Mouse (Mus musculus): ENCODE data around the gene Rln3. TPM values are rescaled to one million over a fixed set of nuclear protein-coding genes. Genes with fewer than 3 reads are reported as not detected.
A peak's percentile ranks its signal among the peaks of the same experiment; 100 is the strongest.

Gene Rln3
- total RNA-seq (2021): not detected

DNA sequence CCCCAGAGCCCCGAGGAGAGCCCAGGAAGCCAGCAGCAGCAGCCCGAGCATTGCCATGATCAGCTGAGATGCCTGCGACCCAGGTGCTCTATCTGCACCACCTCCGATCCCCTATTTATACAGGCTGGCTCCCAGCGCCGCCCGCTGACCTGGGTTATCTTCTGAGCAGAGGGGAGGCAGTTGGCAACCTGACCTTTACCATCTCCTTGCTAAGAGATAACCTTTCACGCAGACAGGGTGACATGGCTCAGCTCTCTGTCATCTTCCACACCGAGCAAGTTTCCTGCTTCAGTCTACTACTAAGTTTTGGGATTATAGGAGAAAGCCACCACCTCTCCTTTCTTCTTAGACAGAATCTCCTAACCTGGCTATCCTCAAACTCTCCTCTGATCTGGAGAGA lies at the start of gene Rln3:
Gene Rln3, minus strand, starts transcription at position 101 of the 400 bp plus-strand sequence.
- no peak for DNase-seq (ENCODE audit: extremely low spot score in 1 of 2, low spot score in 2 of 2)
- intact Hi-C loops (cut with DNase I): no loop called here

DNA sequence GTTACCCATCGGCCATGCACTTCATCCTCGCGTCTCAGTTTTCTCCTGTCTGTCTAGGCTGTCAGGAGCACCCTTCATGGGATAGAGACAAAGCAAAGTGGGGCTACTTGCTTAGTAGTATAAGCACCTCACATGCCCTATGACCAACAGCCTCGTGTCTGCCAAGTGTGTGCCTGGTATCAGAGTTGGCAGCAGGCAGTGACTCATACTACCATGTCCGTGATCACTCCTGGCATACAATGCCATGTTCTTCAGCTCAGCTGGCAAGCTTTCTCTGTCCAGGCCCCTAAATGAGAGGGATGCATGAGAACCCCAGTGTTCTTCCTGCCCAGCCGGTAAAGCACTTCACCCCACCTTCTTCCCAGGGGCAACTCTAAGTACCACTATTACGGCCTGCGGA lies 45.8 kb upstream of the Rln3 start:
- no peak for DNase-seq (ENCODE audit: extremely low spot score in 1 of 2, low spot score in 2 of 2)
- intact Hi-C loops (cut with DNase I): no loop called here

DNA sequence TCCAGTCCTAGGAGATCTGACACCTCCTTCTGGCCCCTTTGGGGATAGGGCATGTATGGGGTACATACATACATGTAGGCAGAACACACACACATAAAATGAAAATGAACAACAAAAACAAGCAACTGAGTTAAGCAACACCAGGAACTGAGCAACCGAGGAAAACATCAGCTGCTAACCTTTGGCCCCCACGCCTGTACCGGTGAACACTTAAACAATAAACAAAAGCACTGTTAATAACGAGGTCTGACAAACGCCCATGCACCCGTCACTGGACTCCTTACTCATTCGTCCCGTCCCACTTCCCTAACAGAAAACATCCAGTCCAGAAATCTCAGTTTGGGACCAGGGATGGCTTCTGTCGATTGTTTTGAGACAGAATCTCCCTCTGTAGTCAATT lies 44.5 kb upstream of the Rln3 start:
- intact Hi-C loops (cut with DNase I): no loop called here
- no peak for DNase-seq (ENCODE audit: extremely low spot score in 1 of 2, low spot score in 2 of 2)

DNA sequence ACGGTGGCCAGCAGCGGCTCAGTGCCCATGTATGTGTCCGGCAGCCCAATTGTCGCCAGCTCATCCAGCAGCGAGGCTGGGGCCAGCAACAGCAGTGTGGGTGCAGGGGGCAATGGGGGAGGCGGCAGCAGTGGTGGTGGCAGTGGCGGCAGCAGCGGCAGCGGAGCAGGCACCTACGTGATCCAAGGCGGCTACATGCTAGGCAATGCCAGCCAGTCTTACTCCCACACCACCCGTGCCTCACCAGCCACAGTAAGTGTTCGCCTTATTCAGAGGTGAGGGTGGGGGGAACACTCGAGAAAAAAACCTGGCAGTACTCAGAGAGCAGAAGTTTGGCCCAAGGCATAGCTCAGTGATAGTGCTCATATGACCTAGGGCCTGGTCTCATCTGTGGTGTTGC lies 43.0 kb upstream of the Rln3 start:
- intact Hi-C loops (cut with DNase I): no loop called here
- no peak for DNase-seq (ENCODE audit: extremely low spot score in 1 of 2, low spot score in 2 of 2)

DNA sequence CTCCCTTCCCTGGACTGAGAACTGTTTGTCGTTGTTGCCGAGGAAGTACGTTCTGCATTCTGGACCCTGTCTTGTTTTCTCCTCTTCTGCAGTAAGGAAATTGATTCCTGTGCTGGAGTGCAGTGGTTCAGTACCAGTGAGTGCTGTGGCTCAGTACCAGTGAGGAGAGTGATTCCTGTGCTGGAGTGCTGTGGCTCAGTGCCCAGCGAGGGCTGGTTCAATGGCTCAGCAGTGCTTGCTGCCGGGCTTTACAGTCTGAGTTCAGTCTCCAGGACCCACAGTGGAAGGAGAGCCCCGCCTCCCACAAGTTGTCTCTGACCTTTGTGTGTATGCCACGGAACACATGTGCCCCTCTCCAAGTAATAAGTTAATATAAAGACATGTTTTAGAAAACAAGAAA lies 42.4 kb upstream of the Rln3 start:
- intact Hi-C loops (cut with DNase I): no loop called here

DNA sequence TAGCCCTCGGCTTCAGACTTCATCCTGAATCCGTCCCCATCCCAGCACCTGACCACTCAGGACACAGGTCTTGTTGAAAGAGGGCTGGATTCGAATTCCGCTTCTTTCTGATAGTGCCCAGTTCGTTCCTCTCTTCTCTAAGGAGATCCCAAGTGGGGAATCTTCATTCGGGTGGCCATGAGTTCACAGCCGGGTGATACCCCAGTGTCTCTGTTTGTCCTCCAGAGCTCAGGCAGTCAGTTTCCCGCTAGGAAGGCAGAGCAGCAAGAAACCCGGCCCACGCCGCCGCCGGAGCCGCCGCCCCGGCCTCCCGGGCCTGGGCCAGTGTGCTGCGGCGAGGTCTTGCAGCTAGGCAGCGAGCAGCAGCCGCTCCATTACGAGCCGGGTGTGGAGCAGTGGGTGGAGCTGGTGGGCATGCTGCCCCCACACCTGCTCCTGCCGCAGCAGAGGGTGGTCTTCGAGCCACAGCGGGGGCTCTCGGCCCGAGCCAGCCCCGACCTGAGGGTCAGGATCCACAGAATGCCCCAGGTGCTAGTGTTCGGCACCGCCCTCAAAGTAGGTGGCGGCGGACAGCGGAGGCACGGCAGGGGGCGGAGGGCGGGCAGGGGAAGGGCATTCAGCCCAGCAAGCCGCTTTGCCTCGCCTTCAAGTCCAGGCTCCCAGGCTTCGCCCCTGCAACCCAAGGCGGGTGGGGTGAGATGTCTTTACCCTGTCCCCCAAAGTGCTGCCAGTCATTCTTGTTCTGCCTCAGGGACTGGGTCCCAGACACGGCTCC lies 39.7 kb upstream of the Rln3 start:
- DNase-seq (ENCODE audit: extremely low spot score in 1 of 2, low spot score in 2 of 2): no peak
- intact Hi-C loops (cut with DNase I): no loop called here

More for the DNA sequence above, 42.4 kb upstream of the Rln3 start:
- DNase-seq (ENCODE audit: extremely low spot score in 1 of 2, low spot score in 2 of 2): no peak

DNA sequence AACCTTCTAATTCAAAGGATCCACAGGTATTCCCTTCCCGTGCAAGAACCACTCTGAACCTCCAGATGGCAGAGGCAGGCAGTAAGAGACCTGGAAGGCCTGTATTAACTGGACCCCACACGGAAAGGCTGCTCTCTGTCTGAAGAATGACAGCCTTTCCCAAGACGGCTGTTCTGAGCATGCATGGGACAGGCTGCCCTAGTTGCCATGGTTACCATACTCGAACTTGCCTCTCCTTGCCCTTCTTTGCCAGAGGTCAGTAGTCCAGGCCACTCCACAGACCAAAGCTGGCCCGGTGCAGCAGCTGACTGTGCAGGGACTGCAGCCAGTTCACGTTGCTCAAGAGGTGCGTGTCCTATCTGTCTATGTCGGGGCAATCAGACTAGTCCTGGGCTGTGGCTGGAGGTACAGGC lies 39.0 kb upstream of the Rln3 start:
- intact Hi-C loops (cut with DNase I): no loop called here
- no peak for DNase-seq (ENCODE audit: extremely low spot score in 1 of 2, low spot score in 2 of 2)

DNA sequence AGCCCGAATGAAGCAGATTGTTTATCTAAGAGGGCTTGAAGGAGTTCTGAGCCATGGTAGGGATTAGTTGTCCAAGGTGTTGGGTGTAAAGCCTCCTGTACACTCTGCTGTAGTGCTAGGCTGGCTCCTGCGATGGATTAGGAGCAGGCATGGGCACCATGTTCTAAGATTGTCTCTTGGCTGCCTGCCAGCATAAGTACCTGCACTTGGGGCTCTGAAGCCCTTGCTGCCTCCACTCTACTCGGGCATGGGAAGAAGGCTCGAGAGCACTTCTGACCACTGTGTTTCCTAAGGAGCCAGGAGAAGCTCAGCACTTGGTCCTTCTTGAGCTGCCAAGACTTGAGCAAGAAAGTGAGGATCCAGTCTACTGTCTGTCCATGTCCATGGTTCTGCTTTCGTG lies 34.4 kb upstream of the Rln3 start:
- intact Hi-C loops (cut with DNase I): no loop called here
- DNase-seq (ENCODE audit: extremely low spot score in 1 of 2, low spot score in 2 of 2): no peak

DNA sequence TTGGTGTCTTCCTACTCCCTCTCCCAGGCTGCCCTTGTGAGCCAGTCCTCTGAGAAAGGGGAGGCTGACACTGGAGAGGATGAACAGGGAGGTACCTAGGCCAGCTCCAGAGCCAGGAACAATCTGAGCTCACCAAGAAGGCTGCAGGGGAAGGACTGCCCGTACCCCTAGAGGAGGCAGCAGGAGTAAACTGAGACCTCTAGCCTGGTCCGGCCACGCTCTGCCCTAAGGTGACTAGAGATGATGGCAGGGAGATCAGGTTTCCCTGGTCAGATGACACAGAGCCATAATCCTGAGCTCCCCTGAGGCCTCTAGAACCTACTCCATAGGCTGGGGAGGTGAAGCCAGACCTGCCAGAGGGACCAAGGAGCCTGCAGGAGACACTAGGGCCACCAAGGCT lies 32.0 kb upstream of the Rln3 start:
- intact Hi-C loops (cut with DNase I): no loop called here
- no peak for DNase-seq (ENCODE audit: extremely low spot score in 1 of 2, low spot score in 2 of 2)

DNA sequence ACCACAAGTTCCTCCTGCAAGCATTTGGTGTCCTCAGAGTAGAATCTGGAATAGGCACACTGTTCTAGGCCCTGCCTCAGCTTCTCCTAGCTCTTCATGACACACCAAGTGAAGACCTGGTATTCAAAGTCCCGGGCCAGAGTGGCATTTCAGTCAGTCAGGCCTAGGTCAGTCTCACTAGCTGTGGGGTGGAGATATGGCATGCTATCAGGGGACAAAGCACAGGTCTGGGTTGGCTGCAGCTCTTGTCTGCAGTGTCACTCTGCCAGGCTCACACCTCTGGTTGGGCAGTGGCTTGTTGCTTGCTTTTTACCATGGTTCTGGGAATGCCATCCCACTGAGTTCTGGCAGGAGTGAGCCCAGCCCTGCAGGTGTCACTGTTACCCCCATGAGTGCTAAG lies 31.6 kb upstream of the Rln3 start:
- DNase-seq (ENCODE audit: extremely low spot score in 1 of 2, low spot score in 2 of 2): no peak
- intact Hi-C loops (cut with DNase I): no loop called here

DNA sequence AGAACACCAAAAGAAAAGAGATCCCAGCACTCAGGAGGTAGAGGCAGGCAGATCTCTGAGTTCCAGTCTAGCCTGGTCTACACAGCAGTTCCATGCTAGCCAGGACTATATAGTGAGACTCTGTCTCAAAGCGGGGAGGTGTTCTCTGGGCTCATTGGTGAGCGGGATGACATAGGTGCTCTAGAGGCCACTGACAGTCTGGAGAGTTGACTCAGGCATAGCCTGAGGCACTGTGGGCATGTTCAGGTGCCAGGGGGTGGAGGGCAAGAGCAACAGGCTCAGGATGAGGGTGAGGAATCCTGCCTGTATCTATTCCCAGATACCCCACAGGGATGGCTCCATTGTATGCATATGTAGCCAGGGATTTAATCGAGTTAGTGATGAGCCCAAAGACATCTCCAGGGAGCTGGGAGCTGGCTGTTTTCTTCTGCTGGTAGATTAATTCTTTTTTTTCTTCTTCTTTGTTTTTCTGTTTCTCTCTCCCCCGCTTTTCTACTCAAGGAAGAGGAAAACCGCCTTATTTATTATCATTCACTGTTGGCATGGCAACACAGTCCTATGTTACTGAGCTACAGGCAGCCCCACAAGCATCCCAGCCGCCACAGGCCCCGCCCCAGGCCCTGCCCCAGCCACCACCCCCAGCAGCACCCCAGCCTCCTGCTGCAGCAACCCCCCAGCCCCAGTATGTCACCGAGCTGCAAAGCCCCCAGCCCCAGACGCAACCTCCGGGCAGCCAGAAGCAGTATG lies 28.6 kb upstream of the Rln3 start:
- no peak for DNase-seq (ENCODE audit: extremely low spot score in 1 of 2, low spot score in 2 of 2)
- intact Hi-C loops (cut with DNase I): no loop called here

DNA sequence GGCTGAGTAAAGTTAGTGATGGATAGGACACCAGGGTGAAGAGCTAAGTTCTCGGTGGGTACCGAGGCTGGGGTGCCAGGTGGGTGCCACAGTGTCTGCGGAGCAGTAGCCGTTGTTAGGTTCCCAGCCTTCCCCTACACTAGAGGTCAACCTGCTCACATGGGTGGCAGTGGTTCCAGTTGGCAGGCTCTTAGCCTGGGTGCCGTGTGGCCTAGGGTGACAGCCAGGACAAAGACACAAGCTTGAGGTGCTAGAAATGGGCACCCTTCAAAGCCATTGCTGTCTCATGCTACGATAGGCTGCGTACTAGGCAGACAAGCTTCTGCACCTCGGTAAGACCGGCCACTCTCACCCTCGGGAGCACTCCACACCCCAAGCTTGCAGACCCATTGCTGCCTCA lies 27.5 kb upstream of the Rln3 start:
- intact Hi-C loops (cut with DNase I): no loop called here

DNA sequence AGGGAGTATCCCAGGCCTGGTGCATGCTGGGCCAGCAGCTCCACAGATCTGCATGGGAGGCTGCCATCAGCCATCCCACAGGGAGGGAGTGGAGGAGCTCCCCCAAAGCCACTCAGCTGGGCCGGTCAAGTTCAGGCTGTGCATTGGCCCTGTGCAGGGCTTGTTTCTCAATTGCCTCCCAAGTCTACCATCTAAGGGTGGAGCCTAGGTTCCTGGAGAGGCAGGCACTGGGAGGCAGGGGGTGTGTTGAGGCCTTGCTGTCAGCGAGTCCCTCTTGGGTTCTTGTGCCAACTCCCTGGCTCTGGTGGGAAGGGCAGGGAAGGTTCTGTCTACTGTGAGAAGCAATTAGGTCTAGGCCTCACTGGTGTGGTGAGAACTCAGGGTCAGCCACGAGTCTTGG lies 27.1 kb upstream of the Rln3 start:
- intact Hi-C loops (cut with DNase I): no loop called here

More for the DNA sequence above, 27.5 kb upstream of the Rln3 start:
- DNase-seq (ENCODE audit: extremely low spot score in 1 of 2, low spot score in 2 of 2): no peak

DNA sequence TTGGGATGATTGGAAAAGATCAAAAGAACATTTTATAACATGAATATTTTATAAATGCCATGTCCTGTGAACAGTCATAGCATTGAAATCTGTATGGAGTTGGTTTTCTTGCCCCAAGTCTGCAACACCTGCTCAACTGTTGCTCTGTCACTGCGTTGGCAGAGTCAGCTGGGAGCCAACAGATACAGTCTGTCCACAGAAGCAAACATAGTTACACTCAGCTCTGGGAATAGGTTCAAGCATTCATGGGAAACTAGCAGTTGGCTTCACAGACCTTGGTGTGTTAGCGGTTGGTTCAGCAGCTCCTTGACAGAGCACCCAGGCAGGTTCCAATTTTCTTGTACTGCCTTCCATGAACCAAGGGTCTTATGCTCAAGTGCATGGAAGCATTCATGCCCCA lies 25.9 kb upstream of the Rln3 start:
- intact Hi-C loops (cut with DNase I): no loop called here
- peak in 1 of 2 experiments; percentile 70 for DNase-seq (ENCODE audit: extremely low spot score in 1 of 2, low spot score in 2 of 2)

More for the DNA sequence above, 27.1 kb upstream of the Rln3 start:
- no peak for DNase-seq (ENCODE audit: extremely low spot score in 1 of 2, low spot score in 2 of 2)

DNA sequence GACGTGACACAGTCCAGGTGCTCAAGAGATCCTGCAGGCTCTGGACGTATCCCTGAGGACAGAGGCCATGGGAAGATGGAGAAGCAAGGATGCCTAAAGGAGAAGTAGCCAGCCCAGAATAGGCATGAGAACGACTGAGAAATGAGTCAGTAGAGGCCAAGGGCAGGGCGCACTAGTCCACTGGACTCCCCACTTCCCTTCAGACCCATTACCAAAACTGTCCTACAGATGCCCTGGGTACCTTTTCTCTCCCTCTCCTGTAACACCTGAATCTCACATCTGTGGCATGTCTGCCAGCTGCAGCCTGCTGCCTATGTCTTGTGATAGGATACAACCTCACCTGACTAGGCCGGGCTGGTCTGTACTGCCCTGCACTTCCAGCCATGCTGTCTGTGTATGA lies 25.4 kb upstream of the Rln3 start:
- no peak for DNase-seq (ENCODE audit: extremely low spot score in 1 of 2, low spot score in 2 of 2)
- intact Hi-C loops (cut with DNase I): no loop called here

DNA sequence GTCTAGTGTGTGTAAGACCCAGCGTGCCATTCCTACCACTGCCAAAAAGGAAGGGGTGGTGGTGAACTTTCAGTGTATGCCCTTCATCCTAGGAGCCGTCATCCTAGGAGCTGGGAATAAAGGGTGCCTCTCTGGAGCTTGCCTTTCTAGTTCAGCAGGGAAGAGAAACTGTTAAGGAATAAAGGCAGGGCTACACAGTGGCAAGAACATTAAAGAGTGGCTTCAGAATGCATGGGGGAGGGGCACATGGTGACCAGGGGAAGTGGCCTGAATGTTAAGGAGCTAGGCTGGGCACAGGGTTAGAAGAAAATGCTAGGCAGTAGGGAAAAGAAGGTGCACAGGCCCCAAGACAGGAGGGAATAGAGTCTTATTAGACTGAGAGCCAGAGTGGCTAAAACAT lies 24.9 kb upstream of the Rln3 start:
- intact Hi-C loops (cut with DNase I): no loop called here
- no peak for DNase-seq (ENCODE audit: extremely low spot score in 1 of 2, low spot score in 2 of 2)

DNA sequence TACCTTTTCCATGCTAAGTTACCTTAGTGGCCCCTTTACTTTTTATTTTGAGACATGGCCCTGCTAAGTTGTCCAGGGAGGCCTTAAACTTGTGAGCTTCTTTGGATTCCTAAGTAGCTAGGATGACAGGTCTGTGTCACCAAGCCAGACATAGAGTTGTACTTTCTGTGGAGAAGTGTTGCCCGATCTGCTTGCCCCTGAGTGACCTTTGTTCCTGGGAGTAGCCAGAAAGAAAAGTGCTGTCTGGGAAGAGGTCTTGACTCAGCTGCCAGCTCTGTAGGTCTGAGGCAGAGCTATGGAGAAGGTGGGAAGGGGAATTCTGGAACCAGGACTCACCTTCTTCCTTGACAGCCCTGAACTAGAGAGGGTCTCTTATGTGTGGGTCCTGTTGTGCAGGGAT lies 24.4 kb upstream of the Rln3 start:
- intact Hi-C loops (cut with DNase I): no loop called here
- DNase-seq (ENCODE audit: extremely low spot score in 1 of 2, low spot score in 2 of 2): no peak

DNA sequence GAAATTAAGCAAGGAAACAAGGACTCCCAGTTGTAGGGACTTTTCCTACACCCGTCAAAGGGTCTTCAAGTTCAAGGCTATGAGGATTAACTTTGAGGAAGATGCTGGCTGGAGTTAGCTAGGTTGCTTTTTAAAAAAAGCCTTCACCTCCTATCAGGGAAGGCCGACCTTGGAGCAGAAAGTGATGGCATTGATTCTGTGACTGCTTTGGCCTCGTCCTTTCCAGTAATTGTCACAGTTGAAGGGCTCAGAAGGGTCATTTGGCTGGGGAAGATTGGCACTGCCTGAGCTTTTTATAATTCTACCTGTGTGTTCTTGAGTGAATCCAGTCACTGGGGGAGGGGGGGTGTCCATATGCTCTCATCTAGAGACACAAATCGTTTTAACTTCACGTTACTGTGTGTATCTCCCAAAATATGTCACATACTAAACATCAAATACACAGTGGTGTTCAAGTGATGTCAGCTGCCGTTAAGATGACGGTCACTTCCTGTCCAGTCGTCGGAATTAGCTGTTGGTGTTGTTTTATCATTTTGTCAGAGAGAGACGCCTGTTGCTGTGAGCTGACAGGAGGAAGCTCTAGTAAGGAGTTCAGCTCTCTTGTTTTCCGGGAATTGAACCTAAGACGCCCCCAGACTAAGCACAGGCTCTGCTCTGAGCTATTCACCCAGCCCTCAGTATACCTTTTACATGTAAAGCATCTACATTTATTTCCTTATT lies 23.7 kb upstream of the Rln3 start:
- no peak for DNase-seq (ENCODE audit: extremely low spot score in 1 of 2, low spot score in 2 of 2)
- intact Hi-C loops (cut with DNase I): no loop called here

DNA sequence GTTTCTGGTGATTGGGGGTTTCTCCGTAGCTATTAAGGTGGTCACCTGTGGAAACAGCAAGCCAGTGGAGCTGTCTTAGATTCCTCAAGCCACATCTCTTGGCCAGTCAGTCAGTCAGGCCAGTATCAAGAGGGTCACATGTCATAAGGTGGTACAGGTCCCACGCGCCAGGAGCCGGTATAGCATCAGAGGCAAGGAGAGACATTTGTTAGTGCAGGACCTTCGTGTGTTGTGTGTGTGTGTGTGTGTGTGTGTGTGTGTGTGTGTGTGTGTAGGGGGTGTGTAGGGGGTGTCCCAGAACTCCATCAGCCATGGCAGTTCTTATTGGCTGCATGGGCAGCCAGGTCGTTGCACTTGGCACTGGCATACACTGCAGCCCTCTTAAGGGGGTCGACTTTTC lies 23.1 kb upstream of the Rln3 start:
- intact Hi-C loops (cut with DNase I): no loop called here
- DNase-seq (ENCODE audit: extremely low spot score in 1 of 2, low spot score in 2 of 2): no peak

DNA sequence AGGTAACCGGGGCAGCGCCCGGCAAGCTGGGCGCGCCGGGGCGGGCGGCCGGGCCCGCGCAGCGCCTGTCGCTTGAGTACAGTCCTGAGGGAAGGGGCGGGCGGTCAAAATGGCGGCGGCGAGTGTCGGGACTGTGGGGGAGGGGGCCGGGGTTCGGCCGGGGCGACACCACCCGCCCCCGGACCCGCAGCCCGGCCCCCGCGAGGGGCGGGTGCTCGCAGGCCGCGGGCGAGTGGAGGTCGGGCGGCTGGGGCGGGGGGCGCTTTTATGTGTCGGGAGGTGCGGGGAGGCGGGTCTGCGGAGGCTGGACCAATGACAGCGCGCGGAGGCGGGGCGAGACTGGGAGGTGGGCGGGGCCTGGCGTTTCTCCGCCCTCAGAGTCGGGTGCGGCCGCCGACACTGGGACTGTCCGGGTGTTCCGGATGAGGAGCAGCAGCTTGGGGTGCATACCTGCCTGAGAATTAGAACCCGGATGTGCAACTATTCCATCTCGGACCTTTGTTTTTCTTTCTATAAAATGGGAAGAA lies 22.3 kb upstream of the Rln3 start:
- peak; percentile 92 to 96 for DNase-seq (ENCODE audit: extremely low spot score in 1 of 2, low spot score in 2 of 2)
- intact Hi-C loops (cut with DNase I): no loop called here

All from left cerebral cortex, postnatal 10 days (tissue).